Mouse (Mus musculus) layer of hippocampus, adult 6 months (tissue): ENCODE results near the gene Tpra1. TPM values are rescaled to one million over a fixed set of nuclear protein-coding genes. Genes with fewer than 3 reads are reported as not detected.

ENCODE experiments used
- long read RNA-seq, 2 experiments: library from polyadenylated mRNA; unstranded; transcript quantifications; one replicate each; pipeline ENCODE4 v2.0.0; 2019 to 2020
- polyA plus RNA-seq: library from polyadenylated mRNA; unstranded; fragments of <200 nt; fragmentation: Nextera tagmentation; gene quantifications from 2 replicates; pipeline ENCODE4 v1.2.3, GENCODE M21; 2021

Tpra1 gene
- polyA plus RNA-seq: 38.0 and 38.6 TPM in 2 replicates
- long read RNA-seq, experiment 1, transcript Tpra1-201 (12 exons, 1,820 nt): major isoform, 33 of 49 reads
- long read RNA-seq, experiment 1, partial matches to known transcripts: 13 of 49 reads
- long read RNA-seq, experiment 1, other reads (novel, unspliced or antisense): 2 of 49 reads
- long read RNA-seq, experiment 2, transcript Tpra1-201 (12 exons, 1,820 nt): major isoform, 108 of 179 reads
- long read RNA-seq, experiment 2, partial matches to known transcripts: 11 of 179 reads
- long read RNA-seq, experiment 2, other reads (novel, unspliced or antisense): 58 of 179 reads

DNA sequence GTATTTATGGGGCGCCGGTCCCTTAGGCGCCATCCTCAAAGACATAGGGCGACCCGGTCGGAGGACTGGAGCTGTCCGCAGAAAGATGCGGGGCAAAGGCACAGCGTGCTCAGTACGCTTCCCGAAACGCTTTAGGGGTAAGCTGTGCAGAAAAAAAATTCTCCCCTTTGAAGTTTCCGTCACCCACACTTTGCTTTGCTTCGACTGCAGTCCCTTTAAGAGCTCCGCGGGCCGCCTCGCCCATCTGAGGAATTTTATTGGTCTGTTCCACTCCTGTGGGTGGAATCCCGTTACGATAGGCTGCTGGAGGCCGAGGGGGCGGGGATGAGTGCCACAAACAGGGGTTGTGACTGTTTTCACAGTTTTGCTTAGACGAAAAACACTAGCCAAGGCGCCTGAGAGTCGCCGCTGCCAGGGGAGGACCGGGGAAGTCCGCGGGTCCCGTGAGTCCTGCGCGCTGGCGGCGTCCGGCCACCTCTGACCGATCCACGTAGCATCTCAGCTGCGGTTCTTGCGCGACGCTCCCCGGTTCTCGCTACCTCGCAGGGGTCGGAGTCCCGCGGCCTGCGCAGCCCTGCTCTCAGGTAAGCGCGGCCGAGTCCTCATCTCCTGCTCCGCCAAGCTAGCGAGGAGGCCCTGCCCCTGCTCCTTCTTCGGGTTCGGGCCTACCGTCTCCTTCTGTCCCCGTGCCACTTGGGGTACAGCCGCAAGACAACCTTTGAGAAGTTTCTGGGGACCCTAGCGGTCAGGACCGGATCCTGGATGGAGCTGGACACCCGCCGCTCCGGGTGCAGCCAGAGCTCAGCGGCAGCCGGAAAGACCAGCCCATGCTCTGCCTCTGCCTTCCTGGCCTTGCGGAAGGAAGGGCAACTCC, at the start of gene Tpra1:
Gene Tpra1, plus strand, starts transcription at position 305 of the 874 bp plus-strand sequence.

DNA sequence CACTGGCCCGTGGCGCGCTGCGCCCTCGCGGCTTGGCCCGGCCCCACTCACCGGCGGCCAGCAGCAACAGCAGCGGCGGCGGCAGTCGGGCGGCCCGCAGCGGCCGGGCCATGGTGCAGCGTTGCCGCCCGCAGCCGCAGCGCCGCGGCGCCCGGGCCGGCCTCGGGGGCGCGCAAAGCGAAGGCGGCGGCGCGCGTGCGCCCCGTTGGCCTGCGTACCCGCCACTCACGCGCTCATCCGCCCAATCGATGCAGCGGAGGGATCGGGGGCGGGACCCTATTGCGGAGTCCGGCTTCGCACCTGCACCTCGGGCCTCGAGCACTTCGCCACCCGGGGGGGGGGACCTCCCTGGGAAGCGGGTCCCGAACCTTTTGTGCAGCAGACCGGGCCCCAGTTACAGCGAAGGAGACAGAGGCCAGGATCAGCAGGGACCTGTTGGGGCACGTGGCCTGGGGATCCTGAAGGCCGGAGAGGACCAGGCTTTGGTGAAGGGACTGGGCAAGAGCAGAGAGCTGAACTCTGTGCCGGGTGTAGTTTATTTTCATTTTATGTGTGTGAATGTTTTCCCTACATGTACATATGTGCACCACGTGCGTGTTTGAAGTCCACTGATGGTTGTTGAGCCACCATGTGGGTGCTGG, 27.1 kb upstream of the Tpra1 start, which contains the start of gene Podxl2:
Gene Podxl2, minus strand, starts transcription at position 177 of the 641 bp plus-strand sequence.

DNA sequence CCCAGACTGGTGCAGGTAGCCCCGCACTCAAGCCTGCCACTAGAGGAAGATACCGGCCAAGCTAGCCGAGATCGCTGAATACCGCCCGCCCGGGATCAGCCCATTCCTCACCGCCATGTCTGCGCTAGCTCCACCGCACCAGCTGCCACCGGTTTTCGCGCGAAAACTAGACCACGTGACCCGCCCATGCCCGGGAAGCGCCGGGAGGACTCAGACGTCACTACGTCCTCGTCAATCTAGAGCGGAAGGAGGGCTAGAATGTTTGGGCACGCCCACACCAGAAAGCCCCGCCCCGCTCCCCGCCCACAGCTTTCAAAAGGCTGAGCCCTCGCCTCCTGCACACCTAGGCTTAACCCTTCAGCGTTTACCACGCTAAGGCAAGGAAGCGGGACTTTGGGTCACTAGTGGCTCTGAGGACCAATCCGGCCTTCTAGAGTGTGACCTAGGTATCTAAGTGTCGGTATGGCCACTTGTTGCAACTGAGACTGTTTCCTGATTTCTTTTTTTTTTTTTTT, 3.5 kb upstream of the Tpra1 start, which contains the start of gene Mcm2:
Gene Mcm2, minus strand, starts transcription at position 247 of the 515 bp plus-strand sequence.

Other genes with a start within 250 kb of the Tpra1 start
- gene Mgll, start 177.8 kb upstream of the Tpra1 start, polyA plus RNA-seq: 235 and 284 TPM in 2 replicates
- gene Abtb1, start 60.3 kb upstream of the Tpra1 start, polyA plus RNA-seq: 27.8 and 28.3 TPM in 2 replicates
- 64.1 and 85.2 TPM in 2 replicates for gene Podxl2, start 27.2 kb upstream of the Tpra1 start, polyA plus RNA-seq
- gene Mcm2, start 3.5 kb upstream of the Tpra1 start, polyA plus RNA-seq: 3.4 and 4.5 TPM in 2 replicates